10 mouse cellular contexts compared by ENCODE assay signal in genomic region chr5:34902811-34903385, GRCm38 (mm10). TPM values are rescaled to one million over a fixed set of nuclear protein-coding genes. Genes with fewer than 3 reads are reported as not detected.
DNase-seq lines count a peak whose midpoint lies in the region; ATAC-seq lines count a peak whose summit lies in the region.
"Had no signal": no experiment of that assay in that cellular context is flagged by ENCODE, and none has a peak within 500 bp of the region (broad histone marks: within the 10 kb centered on the region; RNA-seq: fewer than 3 reads in every experiment).

No protein-coding gene starts in this region.

- H3K4me3 ChIP-seq in midbrain, embryonic 11.5 days (ENCODE audit: low read depth, low read length): no peak overlapping the region
- no peak overlapping the region for H3K4me3 ChIP-seq in midbrain, embryonic 16.5 days (ENCODE audit: low read depth, low read length)
- no peak overlapping the region for H3K4me3 ChIP-seq in heart, embryonic 16.5 days (ENCODE audit: low read length)
- H3K4me3 ChIP-seq in lung, embryonic 15.5 days: no peak overlapping the region
- H3K4me3 ChIP-seq: liver, embryonic 13.5 days had no signal

- H3K27me3 ChIP-seq in midbrain, embryonic 11.5 days (ENCODE audit: control insufficient read depth, insufficient read depth, low read length): no peaks in the 10 kb centered on the region
- H3K27me3 ChIP-seq in midbrain, embryonic 16.5 days (ENCODE audit: control insufficient read depth, insufficient read depth, low read depth, low read length): no peaks in the 10 kb centered on the region
- no peaks in the 10 kb centered on the region for H3K27me3 ChIP-seq in heart, embryonic 16.5 days (ENCODE audit: control insufficient read depth, insufficient read depth, low read length)
- no peaks in the 10 kb centered on the region for H3K27me3 ChIP-seq in lung, embryonic 15.5 days
- H3K27me3 ChIP-seq: liver, embryonic 13.5 days had no signal

- H3K4me1 ChIP-seq in midbrain, embryonic 11.5 days (ENCODE audit: control insufficient read depth, insufficient read depth, low read length): no peaks in the 10 kb centered on the region
- H3K4me1 ChIP-seq in midbrain, embryonic 16.5 days (ENCODE audit: control insufficient read depth, insufficient read depth, low read length): no peaks in the 10 kb centered on the region
- H3K4me1 ChIP-seq in heart, embryonic 16.5 days (ENCODE audit: control insufficient read depth, insufficient read depth, low read length): peaks cover 7% of the 10 kb centered on the region
- H3K4me1 ChIP-seq in lung, embryonic 15.5 days: peaks cover 13% of the 10 kb centered on the region
- H3K4me1 ChIP-seq: liver, embryonic 13.5 days had no signal

- no peak overlapping the region for H3K27ac ChIP-seq in midbrain, embryonic 11.5 days (ENCODE audit: low read depth, low read length)
- H3K27ac ChIP-seq in midbrain, embryonic 16.5 days (ENCODE audit: low read length): no peak overlapping the region
- H3K27ac ChIP-seq in heart, embryonic 16.5 days (ENCODE audit: low read length): no peak overlapping the region
- peak overlapping the region; percentile 79 for H3K27ac ChIP-seq in lung, embryonic 15.5 days

- no peak overlapping the region for H3K4me2 ChIP-seq in midbrain, embryonic 11.5 days
- H3K4me2 ChIP-seq in midbrain, embryonic 16.5 days (ENCODE audit: low read length): no peak overlapping the region
- H3K4me2 ChIP-seq in heart, embryonic 16.5 days (ENCODE audit: low read depth, low read length): no peak overlapping the region
- H3K4me2 ChIP-seq in lung, embryonic 15.5 days: no peak overlapping the region
- H3K4me2 ChIP-seq: liver, embryonic 13.5 days had no signal

- DNase-seq in adrenal gland, postnatal 25 days: peak; percentile 24
- no peak for DNase-seq in adrenal gland, postnatal 4 days (ENCODE audit: low spot score in 2 of 2)
- peak; percentile 44 for DNase-seq in midbrain, embryonic 11.5 days (ENCODE audit: low spot score, missing footprints)
- DNase-seq in spleen, postnatal 14 days (ENCODE audit: low spot score in 2 of 2): no peak
- no peak for DNase-seq in adrenal gland, adult 2 months
- DNase-seq: liver, embryonic 13.5 days had no signal

- H3K9me3 ChIP-seq in midbrain, embryonic 11.5 days (ENCODE audit: control insufficient read depth, low read length): no peaks in the 10 kb centered on the region
- H3K9me3 ChIP-seq in midbrain, embryonic 16.5 days (replicated peaks; ENCODE audit: control insufficient read depth, low read length, poor library complexity, severe bottlenecking): no peaks in the 10 kb centered on the region
- no peaks in the 10 kb centered on the region for H3K9me3 ChIP-seq in heart, embryonic 16.5 days (replicated peaks; ENCODE audit: control insufficient read depth, low read length)
- H3K9me3 ChIP-seq in lung, embryonic 15.5 days: no peaks in the 10 kb centered on the region
- H3K9me3 ChIP-seq: liver, embryonic 13.5 days had no signal

- peaks cover 33% of the 10 kb centered on the region for H3K36me3 ChIP-seq in midbrain, embryonic 11.5 days (ENCODE audit: control insufficient read depth, insufficient read depth, low read length)
- peaks cover 52% of the 10 kb centered on the region for H3K36me3 ChIP-seq in midbrain, embryonic 16.5 days (ENCODE audit: control insufficient read depth, insufficient read depth, low read length)
- peaks cover 43% of the 10 kb centered on the region for H3K36me3 ChIP-seq in heart, embryonic 16.5 days (ENCODE audit: control insufficient read depth, insufficient read depth)
- peaks cover 65% of the 10 kb centered on the region for H3K36me3 ChIP-seq in lung, embryonic 15.5 days

- no peak for ATAC-seq in midbrain, embryonic 11.5 days (ENCODE audit: low FRiP score)
- no peak for ATAC-seq in midbrain, embryonic 16.5 days
- ATAC-seq in heart, embryonic 16.5 days (replicated peaks; ENCODE audit: extremely low read depth, insufficient read depth, low FRiP score): peak; percentile 71
- ATAC-seq in lung, embryonic 15.5 days (ENCODE audit: borderline replicate concordance, extremely low read depth, low FRiP score, low TSS enrichment): peak; percentile 88

- 93% methylated on average over 5 of the region's 5 CpGs for WGBS in midbrain, embryonic 11.5 days
- 71% methylated on average over 5 of the region's 5 CpGs for WGBS in midbrain, embryonic 16.5 days
- 50% methylated on average over 5 of the region's 5 CpGs for WGBS in heart, embryonic 16.5 days
- WGBS in lung, embryonic 15.5 days: 54% methylated on average over 5 of the region's 5 CpGs

- H3K9ac ChIP-seq in midbrain, embryonic 11.5 days (ENCODE audit: low read length): no peak overlapping the region
- H3K9ac ChIP-seq in midbrain, embryonic 16.5 days (ENCODE audit: low read depth, low read length): no peak overlapping the region
- H3K9ac ChIP-seq in heart, embryonic 16.5 days (ENCODE audit: low read length): no peak overlapping the region
- no peak overlapping the region for H3K9ac ChIP-seq in lung, embryonic 15.5 days
- H3K9ac ChIP-seq: liver, embryonic 13.5 days had no signal

RNA-seq across cellular contexts. Expression of gene Msantd1, which starts 4.9 kb away (rescaled TPM):
- total RNA-seq in adrenal gland, postnatal 25 days (2021): 1.2 and 1.8 TPM in 2 replicates
- 1 to 10 TPM; 1.9 to 2.9 TPM for total RNA-seq in adrenal gland, postnatal 4 days (2021)
- 1.3 and 1.6 TPM in 2 replicates for polyA plus RNA-seq in midbrain, embryonic 11.5 days (2014; fragmentation: Nextera tagmentation; extraction: Ambion mirVana)
- polyA plus RNA-seq in midbrain, embryonic 16.5 days (2015; fragmentation: Nextera tagmentation; extraction: Ambion mirVana): 6.8 and 8.9 TPM in 2 replicates
- 0.30 and 0.69 TPM in 2 replicates for polyA plus RNA-seq in heart, embryonic 16.5 days (2015; fragmentation: Nextera tagmentation; extraction: Ambion mirVana)
- 0.76 and 0.79 TPM in 2 replicates for polyA plus RNA-seq in lung, embryonic 15.5 days (2015; fragmentation: Nextera tagmentation; extraction: Ambion mirVana)
- total RNA-seq in adrenal gland, adult 2 months (2021): 1 to 10 TPM in 1 of 2 experiments, under 1 TPM in 1; 0.45 to 2.6 TPM
- polyA plus RNA-seq in adrenal gland, adult 2 months (2012; rRNA removed): 3.6 and 4.0 TPM in 2 replicates
- polyA plus RNA-seq: C2C12 had no signal

RNA-seq across cellular contexts. Expression of gene Rgs12, which starts 46.3 kb away (rescaled TPM):
- total RNA-seq in adrenal gland, postnatal 25 days (2021): 33.3 and 42.1 TPM in 2 replicates
- 10 to 100 TPM; 57.1 to 64.9 TPM for total RNA-seq in adrenal gland, postnatal 4 days (2021)
- polyA plus RNA-seq in midbrain, embryonic 11.5 days (2014; fragmentation: Nextera tagmentation; extraction: Ambion mirVana): 47.5 and 49.0 TPM in 2 replicates
- 42.3 and 52.9 TPM in 2 replicates for polyA plus RNA-seq in midbrain, embryonic 16.5 days (2015; fragmentation: Nextera tagmentation; extraction: Ambion mirVana)
- 30.0 and 34.2 TPM in 2 replicates for polyA plus RNA-seq in heart, embryonic 16.5 days (2015; fragmentation: Nextera tagmentation; extraction: Ambion mirVana)
- 32.3 and 35.3 TPM in 2 replicates for polyA plus RNA-seq in lung, embryonic 15.5 days (2015; fragmentation: Nextera tagmentation; extraction: Ambion mirVana)
- 10 to 100 TPM; 15.0 to 25.8 TPM for total RNA-seq in adrenal gland, adult 2 months (2021)
- polyA plus RNA-seq in adrenal gland, adult 2 months (2012; rRNA removed): 34.7 and 39.2 TPM in 2 replicates

Comparison
In these comparisons a context has a peak if more than half of its experiments do, and no peak if none do; other contexts are left out.
1. DNase-seq: peak in adrenal gland, postnatal 25 days (single experiment) and midbrain, embryonic 11.5 days (single experiment); none in adrenal gland, postnatal 4 days (0 of 2), spleen, postnatal 14 days (0 of 2) and adrenal gland, adult 2 months (single experiment).
2. ATAC-seq: peak in heart, embryonic 16.5 days (single experiment) and lung, embryonic 15.5 days (single experiment); none in midbrain, embryonic 11.5 days (single experiment) and midbrain, embryonic 16.5 days (single experiment).